20 mouse cellular contexts compared by ENCODE assay signal in the genomic region with DNA sequence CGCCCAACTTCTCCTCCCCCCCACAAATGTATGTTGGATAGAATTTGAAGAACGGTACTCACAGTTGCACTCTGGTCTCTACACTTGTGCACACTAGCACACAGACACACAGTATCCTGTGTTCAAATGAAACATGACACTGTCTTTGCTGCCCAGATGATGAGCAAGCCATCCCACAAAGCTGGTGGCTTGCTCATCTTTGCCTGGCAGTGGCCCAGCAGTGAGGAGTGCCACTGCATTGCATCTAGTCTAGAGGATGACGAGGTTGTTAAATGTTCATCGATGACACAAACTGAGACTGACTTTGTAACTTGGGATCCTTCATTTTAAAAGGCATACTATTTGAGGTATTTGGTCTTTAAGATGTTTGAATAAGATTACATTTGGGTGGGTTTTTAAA. TPM values are rescaled to one million over a fixed set of nuclear protein-coding genes. Genes with fewer than 3 reads are reported as not detected.
DNase-seq lines count a peak whose midpoint lies in the region; TF ChIP-seq lines count a peak whose summit lies in the region.
"Had no signal": no experiment of that assay in that cellular context is flagged by ENCODE, and none has a peak within 500 bp of the region (broad histone marks: within the 10 kb centered on the region; RNA-seq: fewer than 3 reads in every experiment).

No protein-coding gene starts in this region.

- no peak overlapping the region for H3K27ac ChIP-seq in layer of hippocampus, adult 2 months
- H3K27ac ChIP-seq: embryonic facial prominence, embryonic 13.5 days; hindbrain, embryonic 15.5 days; liver, embryonic 13.5 days; stomach, postnatal 0 days had no signal

- peaks cover 28% of the 10 kb centered on the region for H3K36me3 ChIP-seq in myocyte (ENCODE audit: control insufficient read depth, insufficient read depth)

- H3K4me2 ChIP-seq in myocyte (ENCODE audit: low read depth): no peak overlapping the region
- H3K4me2 ChIP-seq: embryonic facial prominence, embryonic 13.5 days; hindbrain, embryonic 15.5 days; liver, embryonic 13.5 days had no signal

- peak; percentile 46 for DNase-seq in adrenal gland, adult 2 months
- DNase-seq in adrenal gland, postnatal 4 days (ENCODE audit: low spot score in 2 of 2): no peak
- peak; percentile 23 to 34 for DNase-seq in layer of hippocampus, adult 2 months (ENCODE audit: low spot score in 2 of 2)
- no peak for DNase-seq in layer of hippocampus, postnatal 10 days (ENCODE audit: low spot score in 2 of 2)
- peak; percentile 70 for DNase-seq in adrenal gland, postnatal 25 days
- DNase-seq in natural killer cell, adult 2 months (ENCODE audit: low spot score in 2 of 2): no peak
- DNase-seq in cerebellum, postnatal 4 days (ENCODE audit: low spot score in 2 of 2): no peak
- DNase-seq: cerebellum, adult 11 months; heart, postnatal 14 days; kidney, adult 11 months; kidney, postnatal 14 days; liver, embryonic 13.5 days; thymus, postnatal 25 days had no signal

- no peak for TF ChIP-seq POLR2A in myocyte (IDR thresholded peaks at IDR 0.05; ENCODE audit: insufficient read length, low read depth)

- no peak overlapping the region for H3K4me3 ChIP-seq in layer of hippocampus, adult 2 months
- H3K4me3 ChIP-seq in myocyte: no peak overlapping the region
- H3K4me3 ChIP-seq: embryonic facial prominence, embryonic 13.5 days; hindbrain, embryonic 15.5 days; liver, embryonic 13.5 days; megakaryocyte, embryonic 14.5 days had no signal

- H3K27me3 ChIP-seq in myocyte (ENCODE audit: control insufficient read depth, insufficient read depth, insufficient read length): no peaks in the 10 kb centered on the region
- H3K27me3 ChIP-seq: embryonic facial prominence, embryonic 13.5 days; hindbrain, embryonic 15.5 days; liver, embryonic 13.5 days; megakaryocyte, embryonic 14.5 days had no signal

- no peak for TF ChIP-seq CTCF in layer of hippocampus, adult 2 months (conservative IDR thresholded peaks at IDR 0.05)

- H3ac ChIP-seq in myocyte (ENCODE audit: control insufficient read depth, insufficient read length): no peak overlapping the region

- no peaks in the 10 kb centered on the region for H3K79me2 ChIP-seq in myocyte (ENCODE audit: control insufficient read depth, insufficient read depth)

TF ChIP-seq in myocyte, 11 proteins besides CTCF, POLR2A, EP300 and RAD21:
- no peak for TF ChIP-seq E2F4 (IDR thresholded peaks at IDR 0.05; ENCODE audit: insufficient read depth)
- TF ChIP-seq POLR2AphosphoS2 (IDR thresholded peaks at IDR 0.05; ENCODE audit: insufficient read length, low read depth): no peak
- no peak for TF ChIP-seq TCF12 (IDR thresholded peaks at IDR 0.05; ENCODE audit: insufficient read depth, poor library complexity, severe bottlenecking)
- no peak for TF ChIP-seq TCF3 (IDR thresholded peaks at IDR 0.05; ENCODE audit: insufficient read length, low read depth)
- TF ChIP-seq CEBPB (IDR thresholded peaks at IDR 0.05; ENCODE audit: insufficient read depth, poor library complexity, severe bottlenecking): 0 out of 2 replicates have a peak, but pooled peaks have one; percentile 32
- TF ChIP-seq USF1 (IDR thresholded peaks at IDR 0.05; ENCODE audit: low read depth): no peak
- no peak for TF ChIP-seq MAX (IDR thresholded peaks at IDR 0.05; ENCODE audit: low read depth)
- peak in 1 of 3 experiments; percentile 15 for TF ChIP-seq MYOG (IDR thresholded peaks at IDR 0.05; ENCODE audit: control insufficient read depth in 1 of 3, insufficient read depth in 1 of 3, insufficient read length in 2 of 3, low read depth in 2 of 3)
- TF ChIP-seq MYOD1 (IDR thresholded peaks at IDR 0.05; ENCODE audit: control insufficient read depth in 1 of 3, insufficient read length in 2 of 3, low read depth in 2 of 3): peak in 1 of 3 experiments; percentile 44
- TF ChIP-seq REST (IDR thresholded peaks at IDR 0.05; ENCODE audit: insufficient read depth, insufficient read length): no peak

RNA-seq across cellular contexts. Expression of gene Zw10, which starts 20.6 kb away (rescaled TPM):
- total RNA-seq in adrenal gland, adult 2 months (2021): 10 to 100 TPM; 15.3 to 17.3 TPM
- polyA plus RNA-seq in adrenal gland, adult 2 months (2012; rRNA removed): 2.7 and 3.7 TPM in 2 replicates
- 10 to 100 TPM; 19.0 to 22.1 TPM for total RNA-seq in adrenal gland, postnatal 4 days (2021)
- total RNA-seq in layer of hippocampus, adult 2 months (2021): 10 to 100 TPM; 17.3 to 17.9 TPM
- total RNA-seq in layer of hippocampus, postnatal 10 days (2021): 10 to 100 TPM; 14.9 to 15.4 TPM
- 18.9 TPM in 2 replicates for total RNA-seq in adrenal gland, postnatal 25 days (2021)
- 10.2 TPM for polyA plus RNA-seq in myocyte (2012; fragmentation: generic; extraction: Trizol)

RNA-seq across cellular contexts. Expression of gene Tmprss5, which starts 46.3 kb away (rescaled TPM):
- under 1 TPM; 0.29 to 0.52 TPM for total RNA-seq in adrenal gland, adult 2 months (2021)
- 2.7 and 3.8 TPM in 2 replicates for polyA plus RNA-seq in adrenal gland, adult 2 months (2012; rRNA removed)
- total RNA-seq in adrenal gland, postnatal 4 days (2021): 1 to 10 TPM; 1.2 to 1.4 TPM
- total RNA-seq in layer of hippocampus, adult 2 months (2021): 1 to 10 TPM in 1 of 2 experiments, under 1 TPM in 1; 0.66 to 1.2 TPM
- 1 to 10 TPM in 1 of 2 experiments, under 1 TPM in 1; 0.46 to 1.1 TPM for total RNA-seq in layer of hippocampus, postnatal 10 days (2021)
- 0.94 TPM in 1 of 2 replicates, not detected in the other for total RNA-seq in adrenal gland, postnatal 25 days (2021)
- polyA plus RNA-seq in myocyte (2012; fragmentation: generic; extraction: Trizol): not detected
- total RNA-seq: common myeloid progenitor, adult 5-6 weeks had no signal
- polyA plus RNA-seq: limb, embryonic 11.5 days; liver, embryonic 13.5 days had no signal

RNA-seq across cellular contexts. Expression of gene Usp28, which starts 49.6 kb away (rescaled TPM):
- 10 to 100 TPM; 10.7 to 11.2 TPM for total RNA-seq in adrenal gland, adult 2 months (2021)
- 6.6 and 6.9 TPM in 2 replicates for polyA plus RNA-seq in adrenal gland, adult 2 months (2012; rRNA removed)
- total RNA-seq in adrenal gland, postnatal 4 days (2021): 10 to 100 TPM; 23.1 to 26.5 TPM
- 10 to 100 TPM; 33.7 to 34.5 TPM for total RNA-seq in layer of hippocampus, adult 2 months (2021)
- 10 to 100 TPM; 36.3 to 39.2 TPM for total RNA-seq in layer of hippocampus, postnatal 10 days (2021)
- total RNA-seq in adrenal gland, postnatal 25 days (2021): 14.3 and 26.4 TPM in 2 replicates
- polyA plus RNA-seq in myocyte (2012; fragmentation: generic; extraction: Trizol): 27.5 TPM

Comparison
In these comparisons a context has a peak if more than half of its experiments do, and no peak if none do; other contexts are left out.
1. DNase-seq: peak in adrenal gland, adult 2 months (single experiment), layer of hippocampus, adult 2 months (2 of 2) and adrenal gland, postnatal 25 days (single experiment); none in adrenal gland, postnatal 4 days (0 of 2), layer of hippocampus, postnatal 10 days (0 of 2), natural killer cell, adult 2 months (0 of 2) and cerebellum, postnatal 4 days (0 of 2).